Mouse (Mus musculus): ENCODE results near the gene Ctnnd1. TPM values are rescaled to one million over a fixed set of nuclear protein-coding genes. Genes with fewer than 3 reads are reported as not detected.

The Ctnnd1 gene
- polyA plus RNA-seq, 1 experiment: 4.4 TPM

GRCm38 (mm10) chr2:84647051-84647568 is 3.5 kb downstream of the Ctnnd1 start:
- Histone ChIP-seq H3K36me3 (replicated peaks; ENCODE audit: low read length) (peaks cover 11% of the 10 kb centered on the region), H3K4me1 (peaks cover 47% of the 10 kb centered on the region), H3K4me3 (replicated peaks) (peak overlapping the region; percentile 14), H3K27me3 (replicated peaks) (no peaks in the 10 kb centered on the region), H3K9me3 (no peaks in the 10 kb centered on the region)
- no peak for TF ChIP-seq FLI1 (IDR thresholded peaks at IDR 0.05; ENCODE audit: low read length)
- TF ChIP-seq GATA1 (IDR thresholded peaks at IDR 0.05; ENCODE audit: borderline replicate concordance, low read length): no peak

- Histone ChIP-seq H3K9me3 (no peaks in the 10 kb centered on the region), H3K4me3 (replicated peaks) (no peak overlapping the region), H3K36me3 (replicated peaks; ENCODE audit: low read length) (peaks cover 20% of the 10 kb centered on the region), H3K27me3 (replicated peaks) (no peaks in the 10 kb centered on the region), H3K4me1 (peaks cover 57% of the 10 kb centered on the region)
- TF ChIP-seq GATA1 (IDR thresholded peaks at IDR 0.05; ENCODE audit: borderline replicate concordance, low read length) (no peak), FLI1 (IDR thresholded peaks at IDR 0.05; ENCODE audit: low read length) (no peak)
Observed at GRCm38 (mm10) chr2:84646138-84646537, 4.4 kb downstream of the Ctnnd1 start.

- H3K4me1 ChIP-seq: peaks cover 81% of the 10 kb centered on the region
- H3K9me3 ChIP-seq: no peaks in the 10 kb centered on the region
- peaks cover 21% of the 10 kb centered on the region for H3K36me3 ChIP-seq (replicated peaks; ENCODE audit: low read length)
- no peaks in the 10 kb centered on the region for H3K27me3 ChIP-seq (replicated peaks)
- no peak overlapping the region for H3K4me3 ChIP-seq (replicated peaks)
- TF ChIP-seq GATA1 (IDR thresholded peaks at IDR 0.05; ENCODE audit: borderline replicate concordance, low read length) (no peak), FLI1 (IDR thresholded peaks at IDR 0.05; ENCODE audit: low read length) (no peak)
Observed at GRCm38 (mm10) chr2:84640833-84641232, 9.7 kb downstream of the Ctnnd1 start.

GRCm38 (mm10) chr2:84638428-84639220 is 11.9 kb downstream of the Ctnnd1 start:
- no peak for TF ChIP-seq GATA1 (IDR thresholded peaks at IDR 0.05; ENCODE audit: borderline replicate concordance, low read length)
- no peak for TF ChIP-seq FLI1 (IDR thresholded peaks at IDR 0.05; ENCODE audit: low read length)
- H3K27me3 ChIP-seq (replicated peaks): no peaks in the 10 kb centered on the region
- no peak overlapping the region for H3K4me3 ChIP-seq (replicated peaks)
- peaks cover 18% of the 10 kb centered on the region for H3K36me3 ChIP-seq (replicated peaks; ENCODE audit: low read length)
- peaks cover 95% of the 10 kb centered on the region for H3K4me1 ChIP-seq
- no peaks in the 10 kb centered on the region for H3K9me3 ChIP-seq

GRCm38 (mm10) chr2:84637452-84638165 is 13.0 kb downstream of the Ctnnd1 start:
- peaks cover 96% of the 10 kb centered on the region for H3K4me1 ChIP-seq
- TF ChIP-seq FLI1 (IDR thresholded peaks at IDR 0.05; ENCODE audit: low read length): no peak
- no peaks in the 10 kb centered on the region for H3K27me3 ChIP-seq (replicated peaks)
- H3K4me3 ChIP-seq (replicated peaks): no peak overlapping the region
- no peaks in the 10 kb centered on the region for H3K9me3 ChIP-seq
- H3K36me3 ChIP-seq (replicated peaks; ENCODE audit: low read length): peaks cover 18% of the 10 kb centered on the region

GRCm38 (mm10) chr2:84636231-84636741 is 14.3 kb downstream of the Ctnnd1 start:
- Histone ChIP-seq H3K4me1 (peaks cover 98% of the 10 kb centered on the region), H3K36me3 (replicated peaks; ENCODE audit: low read length) (peaks cover 20% of the 10 kb centered on the region), H3K4me3 (replicated peaks) (peak overlapping the region; percentile 35), H3K27me3 (replicated peaks) (no peaks in the 10 kb centered on the region), H3K9me3 (no peaks in the 10 kb centered on the region)
- no peak for TF ChIP-seq FLI1 (IDR thresholded peaks at IDR 0.05; ENCODE audit: low read length)
- TF ChIP-seq GATA1 (IDR thresholded peaks at IDR 0.05; ENCODE audit: borderline replicate concordance, low read length): no peak

DNA sequence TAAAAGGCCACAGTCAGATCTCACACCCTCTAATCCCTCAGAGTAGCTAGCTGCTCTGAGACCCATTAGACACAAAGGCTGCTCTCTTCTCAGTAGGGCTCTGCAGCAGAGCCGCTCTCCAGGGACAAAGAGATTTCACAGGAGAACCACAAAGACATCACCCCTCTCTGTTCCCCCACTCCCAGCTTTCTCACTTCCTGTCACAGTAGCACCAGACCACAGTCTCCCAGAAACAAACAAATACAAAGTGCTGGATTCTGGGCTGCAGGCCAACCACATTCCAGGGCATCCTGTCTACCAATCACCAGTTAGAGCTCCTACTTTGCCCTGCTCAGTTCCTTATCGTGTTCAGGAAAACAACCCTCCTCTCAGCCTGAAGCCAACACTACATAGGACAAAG is 15.0 kb downstream of the Ctnnd1 start:
- peaks cover 19% of the 10 kb centered on the region for H3K36me3 ChIP-seq (replicated peaks; ENCODE audit: low read length)
- no peaks in the 10 kb centered on the region for H3K9me3 ChIP-seq
- H3K4me1 ChIP-seq: peaks cover 93% of the 10 kb centered on the region
- H3K27me3 ChIP-seq (replicated peaks): no peaks in the 10 kb centered on the region
- H3K4me3 ChIP-seq (replicated peaks): peak overlapping the region; percentile 69
- TF ChIP-seq FLI1 (IDR thresholded peaks at IDR 0.05; ENCODE audit: low read length): no peak
- no peak for TF ChIP-seq GATA1 (IDR thresholded peaks at IDR 0.05; ENCODE audit: borderline replicate concordance, low read length)

GRCm38 (mm10) chr2:84634934-84635482 is 15.6 kb downstream of the Ctnnd1 start:
- TF ChIP-seq GATA1 (IDR thresholded peaks at IDR 0.05; ENCODE audit: borderline replicate concordance, low read length) (no peak), FLI1 (IDR thresholded peaks at IDR 0.05; ENCODE audit: low read length) (no peak)
- Histone ChIP-seq H3K36me3 (replicated peaks; ENCODE audit: low read length) (peaks cover 20% of the 10 kb centered on the region), H3K4me1 (peaks cover 88% of the 10 kb centered on the region), H3K27me3 (replicated peaks) (no peaks in the 10 kb centered on the region), H3K4me3 (replicated peaks) (peak overlapping the region; percentile 62), H3K9me3 (no peaks in the 10 kb centered on the region)

DNA sequence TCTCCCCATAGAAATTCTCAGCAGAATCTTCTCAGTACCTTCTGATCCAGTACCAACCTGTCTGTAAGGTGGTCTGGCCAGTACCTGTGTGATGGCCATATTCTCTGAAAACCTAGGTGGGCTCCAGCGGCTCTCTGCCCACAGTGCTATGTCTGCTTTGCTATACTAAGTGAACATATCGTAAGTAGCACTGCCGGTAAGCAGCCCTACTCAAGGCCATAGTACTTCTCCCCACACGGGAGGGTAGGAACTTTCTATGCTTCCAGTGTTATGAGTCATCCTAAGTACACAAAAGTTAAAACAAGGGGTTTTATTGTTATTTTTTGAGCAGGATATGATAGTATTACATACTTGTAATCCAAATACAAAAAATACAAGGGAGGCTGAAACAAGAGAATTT is 16.6 kb downstream of the Ctnnd1 start:
- H3K27me3 ChIP-seq (replicated peaks): no peaks in the 10 kb centered on the region
- H3K4me1 ChIP-seq: peaks cover 82% of the 10 kb centered on the region
- H3K9me3 ChIP-seq: no peaks in the 10 kb centered on the region
- TF ChIP-seq GATA1 (IDR thresholded peaks at IDR 0.05; ENCODE audit: borderline replicate concordance, low read length): no peak
- no peak for TF ChIP-seq FLI1 (IDR thresholded peaks at IDR 0.05; ENCODE audit: low read length)
- H3K36me3 ChIP-seq (replicated peaks; ENCODE audit: low read length): peaks cover 24% of the 10 kb centered on the region
- H3K4me3 ChIP-seq (replicated peaks): peak overlapping the region; percentile 6

All from megakaryocyte, embryonic 14.5 days (primary cell).